Comparison of ENCODE assay signal across 22 mouse cellular contexts in genomic region chr2:130265520-130265919, GRCm38 (mm10). TPM values are rescaled to one million over a fixed set of nuclear protein-coding genes. Genes with fewer than 3 reads are reported as not detected.
DNase-seq lines count a peak whose midpoint lies in the region; ATAC-seq and TF ChIP-seq lines count a peak whose summit lies in the region.
"Had no signal": no experiment of that assay in that cellular context is flagged by ENCODE, and none has a peak within 500 bp of the region (broad histone marks: within the 10 kb centered on the region; RNA-seq: fewer than 3 reads in every experiment).

No protein-coding gene starts in this region.

- 85% methylated on average over 1 of the region's 1 CpGs for WGBS in embryonic facial prominence, embryonic 15.5 days
- 91% methylated on average over 1 of the region's 1 CpGs for WGBS in embryonic facial prominence, embryonic 10.5 days
- 8% methylated on average over 1 of the region's 1 CpGs for WGBS in liver, embryonic 14.5 days (ENCODE audit: insufficient replicate concordance)
- 83% methylated on average over 1 of the region's 1 CpGs for WGBS in stomach, postnatal 0 days
- 83% methylated on average over 1 of the region's 1 CpGs for WGBS in midbrain, embryonic 11.5 days

- TF ChIP-seq CTCF in liver, embryonic 14.5 days (IDR thresholded peaks at IDR 0.05; ENCODE audit: low read depth) = no peak
- TF ChIP-seq CTCF in stomach, postnatal 0 days (IDR thresholded peaks at IDR 0.05; ENCODE audit: low read depth) = no peak

- no peaks in the 10 kb centered on the region for H3K9me3 ChIP-seq in embryonic facial prominence, embryonic 15.5 days (replicated peaks)
- H3K9me3 ChIP-seq in embryonic facial prominence, embryonic 10.5 days = no peaks in the 10 kb centered on the region
- H3K9me3 ChIP-seq in erythroblast, embryonic 14.5 days (ENCODE audit: control insufficient read depth, low read length) = no peaks in the 10 kb centered on the region
- no peaks in the 10 kb centered on the region for H3K9me3 ChIP-seq in liver, embryonic 14.5 days (ENCODE audit: control insufficient read depth, low read length)
- no peaks in the 10 kb centered on the region for H3K9me3 ChIP-seq in stomach, postnatal 0 days (ENCODE audit: control insufficient read depth, low read length)
- no peaks in the 10 kb centered on the region for H3K9me3 ChIP-seq in midbrain, embryonic 11.5 days (ENCODE audit: control insufficient read depth, low read length)
- H3K9me3 ChIP-seq: embryonic facial prominence, embryonic 13.5 days; heart, embryonic 15.5 days; hindbrain, embryonic 10.5 days; limb, embryonic 15.5 days; midbrain, embryonic 15.5 days; neural tube, embryonic 15.5 days had no signal

- H3K27ac ChIP-seq in embryonic facial prominence, embryonic 15.5 days (replicated peaks) = no peak overlapping the region
- H3K27ac ChIP-seq in embryonic facial prominence, embryonic 10.5 days (replicated peaks) = no peak overlapping the region
- H3K27ac ChIP-seq in liver, embryonic 14.5 days = peak overlapping the region; percentile 69
- no peak overlapping the region for H3K27ac ChIP-seq in stomach, postnatal 0 days (replicated peaks)
- H3K27ac ChIP-seq in midbrain, embryonic 11.5 days (ENCODE audit: low read depth, low read length) = no peak overlapping the region
- H3K27ac ChIP-seq: embryonic facial prominence, embryonic 13.5 days; gastrocnemius, adult 2 months; heart, embryonic 15.5 days; hindbrain, embryonic 10.5 days; limb, embryonic 15.5 days; midbrain, embryonic 15.5 days; neural tube, embryonic 15.5 days had no signal

- H3K9ac ChIP-seq in embryonic facial prominence, embryonic 15.5 days = no peak overlapping the region
- peak overlapping the region; percentile 67 for H3K9ac ChIP-seq in liver, embryonic 14.5 days (replicated peaks)
- no peak overlapping the region for H3K9ac ChIP-seq in stomach, postnatal 0 days (ENCODE audit: low read length)
- H3K9ac ChIP-seq in midbrain, embryonic 11.5 days (ENCODE audit: low read length) = no peak overlapping the region
- H3K9ac ChIP-seq: embryonic facial prominence, embryonic 13.5 days; heart, embryonic 15.5 days; limb, embryonic 15.5 days; midbrain, embryonic 15.5 days; neural tube, embryonic 15.5 days had no signal

- H3K4me2 ChIP-seq in embryonic facial prominence, embryonic 15.5 days (replicated peaks) = no peak overlapping the region
- H3K4me2 ChIP-seq in liver, embryonic 14.5 days (ENCODE audit: low read depth) = peak overlapping the region; percentile 73
- no peak overlapping the region for H3K4me2 ChIP-seq in stomach, postnatal 0 days (replicated peaks; ENCODE audit: low read depth)
- no peak overlapping the region for H3K4me2 ChIP-seq in midbrain, embryonic 11.5 days
- H3K4me2 ChIP-seq: embryonic facial prominence, embryonic 13.5 days; heart, embryonic 15.5 days; limb, embryonic 15.5 days; midbrain, embryonic 15.5 days; neural tube, embryonic 15.5 days had no signal

- no peak overlapping the region for H3K4me3 ChIP-seq in embryonic facial prominence, embryonic 15.5 days (replicated peaks)
- no peak overlapping the region for H3K4me3 ChIP-seq in embryonic facial prominence, embryonic 10.5 days
- H3K4me3 ChIP-seq in erythroblast, embryonic 14.5 days (replicated peaks) = peak overlapping the region; percentile 61
- peak overlapping the region; percentile 55 to 59 for H3K4me3 ChIP-seq in liver, embryonic 14.5 days (ENCODE audit: insufficient read depth in 1 of 2, low read depth in 2 of 2, low read length in 2 of 2)
- H3K4me3 ChIP-seq in stomach, postnatal 0 days (ENCODE audit: low read depth, low read length) = no peak overlapping the region
- no peak overlapping the region for H3K4me3 ChIP-seq in midbrain, embryonic 11.5 days (ENCODE audit: low read depth, low read length)
- H3K4me3 ChIP-seq: embryonic facial prominence, embryonic 13.5 days; gastrocnemius, adult 2 months; heart, embryonic 15.5 days; hindbrain, embryonic 10.5 days; limb, embryonic 15.5 days; midbrain, embryonic 15.5 days; neural tube, embryonic 15.5 days had no signal

- H3K36me3 ChIP-seq in embryonic facial prominence, embryonic 15.5 days = no peaks in the 10 kb centered on the region
- no peaks in the 10 kb centered on the region for H3K36me3 ChIP-seq in embryonic facial prominence, embryonic 10.5 days (replicated peaks)
- H3K36me3 ChIP-seq in erythroblast, embryonic 14.5 days (ENCODE audit: control insufficient read depth) = peaks cover 2% of the 10 kb centered on the region; the same call in 1 of the 2 replicates
- no peaks in the 10 kb centered on the region for H3K36me3 ChIP-seq in liver, embryonic 14.5 days (replicated peaks; ENCODE audit: control insufficient read depth, insufficient read depth, low read depth)
- no peaks in the 10 kb centered on the region for H3K36me3 ChIP-seq in stomach, postnatal 0 days (ENCODE audit: control insufficient read depth, insufficient read depth, low read length)
- H3K36me3 ChIP-seq in midbrain, embryonic 11.5 days (ENCODE audit: control insufficient read depth, insufficient read depth, low read length) = no peaks in the 10 kb centered on the region
- H3K36me3 ChIP-seq: embryonic facial prominence, embryonic 13.5 days; heart, embryonic 15.5 days; hindbrain, embryonic 10.5 days; limb, embryonic 15.5 days; midbrain, embryonic 15.5 days; neural tube, embryonic 15.5 days had no signal

- ATAC-seq in embryonic facial prominence, embryonic 15.5 days (ENCODE audit: insufficient number of reproducible peaks, low FRiP score, low TSS enrichment, low read depth) = 0 out of 2 replicates have a peak, but pooled peaks have one; percentile 4
- peak; percentile 81 for ATAC-seq in liver, embryonic 14.5 days (ENCODE audit: insufficient read depth)
- ATAC-seq in stomach, postnatal 0 days (ENCODE audit: low FRiP score, low TSS enrichment) = 0 out of 2 replicates have a peak, but pooled peaks have one; percentile 56
- ATAC-seq in midbrain, embryonic 11.5 days (ENCODE audit: low FRiP score) = no peak
- ATAC-seq in granulocyte monocyte progenitor cell, adult 5-6 weeks (replicated peaks; ENCODE audit: poor library complexity, severe bottlenecking) = no peak
- ATAC-seq: lung, postnatal 0 days; midbrain, embryonic 15.5 days had no signal

- peak; percentile 55; the same call in 1 of the 2 replicates for TF ChIP-seq EP300 in liver, embryonic 14.5 days (IDR thresholded peaks at IDR 0.05; ENCODE audit: low read depth)
- no peak for TF ChIP-seq EP300 in stomach, postnatal 0 days (optimal IDR thresholded peaks at IDR 0.05)

- no peaks in the 10 kb centered on the region for H3K27me3 ChIP-seq in embryonic facial prominence, embryonic 15.5 days
- H3K27me3 ChIP-seq in embryonic facial prominence, embryonic 10.5 days (replicated peaks; ENCODE audit: low read depth, poor library complexity, severe bottlenecking) = no peaks in the 10 kb centered on the region
- H3K27me3 ChIP-seq in erythroblast, embryonic 14.5 days (ENCODE audit: control insufficient read depth) = no peaks in the 10 kb centered on the region
- no peaks in the 10 kb centered on the region for H3K27me3 ChIP-seq in liver, embryonic 14.5 days (ENCODE audit: control insufficient read depth, insufficient read depth, low read length)
- H3K27me3 ChIP-seq in stomach, postnatal 0 days (ENCODE audit: control insufficient read depth, insufficient read depth, low read length) = no peaks in the 10 kb centered on the region
- H3K27me3 ChIP-seq in midbrain, embryonic 11.5 days (ENCODE audit: control insufficient read depth, insufficient read depth, low read length) = no peaks in the 10 kb centered on the region
- H3K27me3 ChIP-seq: embryonic facial prominence, embryonic 13.5 days; limb, embryonic 15.5 days; midbrain, embryonic 15.5 days; neural tube, embryonic 15.5 days had no signal

- DNase-seq in embryonic facial prominence, embryonic 10.5 days (ENCODE audit: low spot score) = no peak
- DNase-seq in liver, embryonic 14.5 days (ENCODE audit: low read depth in 3 of 3, low spot score in 3 of 3) = peak; percentile 56 to 76 (median 57)
- no peak for DNase-seq in stomach, postnatal 0 days (ENCODE audit: low spot score)
- no peak for DNase-seq in midbrain, embryonic 11.5 days (ENCODE audit: low spot score, missing footprints)
- no peak for DNase-seq in urinary bladder, adult 2 months (ENCODE audit: low spot score)
- DNase-seq: cerebellum, adult 9-10 months; gastrocnemius, adult 2 months; heart, adult 18-20 months; kidney, adult 8-10 months; kidney, postnatal 25 days; right cerebral cortex, postnatal 4 days had no signal

- H3K4me1 ChIP-seq in embryonic facial prominence, embryonic 15.5 days = no peaks in the 10 kb centered on the region
- no peaks in the 10 kb centered on the region for H3K4me1 ChIP-seq in embryonic facial prominence, embryonic 10.5 days
- peaks cover 82% of the 10 kb centered on the region for H3K4me1 ChIP-seq in erythroblast, embryonic 14.5 days (ENCODE audit: control insufficient read depth)
- H3K4me1 ChIP-seq in liver, embryonic 14.5 days (replicated peaks; ENCODE audit: control insufficient read depth in 2 of 2, insufficient read depth in 2 of 2, low read length in 1 of 2) = peaks cover 49 to 58% of the 10 kb centered on the region in 2 experiments
- H3K4me1 ChIP-seq in stomach, postnatal 0 days (replicated peaks; ENCODE audit: control insufficient read depth, insufficient read depth) = no peaks in the 10 kb centered on the region
- H3K4me1 ChIP-seq in midbrain, embryonic 11.5 days (ENCODE audit: control insufficient read depth, insufficient read depth, low read length) = no peaks in the 10 kb centered on the region
- H3K4me1 ChIP-seq: embryonic facial prominence, embryonic 13.5 days; heart, embryonic 15.5 days; hindbrain, embryonic 10.5 days; limb, embryonic 15.5 days; midbrain, embryonic 15.5 days; neural tube, embryonic 15.5 days had no signal

RNA-seq across cellular contexts. Expression of gene Nop56, which starts 8.7 kb away (rescaled TPM):
- polyA plus RNA-seq in embryonic facial prominence, embryonic 15.5 days (2015; fragmentation: Nextera tagmentation; extraction: Ambion mirVana) = 246 and 259 TPM in 2 replicates
- 471 and 485 TPM in 2 replicates for polyA plus RNA-seq in embryonic facial prominence, embryonic 10.5 days (2016; fragmentation: Nextera tagmentation; extraction: Ambion mirVana)
- polyA plus RNA-seq in erythroblast, embryonic 14.5 days (2012) = 6.1 and 6.4 TPM in 2 replicates
- polyA plus RNA-seq in liver, embryonic 14.5 days (2012; rRNA removed) = 109 and 201 TPM in 2 replicates
- polyA plus RNA-seq in liver, embryonic 14.5 days (2014; fragmentation: Nextera tagmentation; extraction: Ambion mirVana) = 181 and 182 TPM in 2 replicates
- 98.2 and 104 TPM in 2 replicates for polyA plus RNA-seq in stomach, postnatal 0 days (2015; fragmentation: Nextera tagmentation; extraction: Ambion mirVana)
- polyA plus RNA-seq in midbrain, embryonic 11.5 days (2014; fragmentation: Nextera tagmentation; extraction: Ambion mirVana) = 335 and 341 TPM in 2 replicates
- 74.7 and 107 TPM in 2 replicates for polyA plus RNA-seq in urinary bladder, adult 2 months (2012; rRNA removed)
- 501 and 575 TPM in 2 replicates for total RNA-seq in granulocyte monocyte progenitor cell, adult 5-6 weeks (2014; fragmentation: Nextera tagmentation)
- 468 and 587 TPM in 2 replicates for total RNA-seq in granulocyte monocyte progenitor cell, adult 5-6 weeks (2017)

RNA-seq across cellular contexts. Expression of gene Idh3b, which starts 18.8 kb away (rescaled TPM):
- polyA plus RNA-seq in embryonic facial prominence, embryonic 15.5 days (2015; fragmentation: Nextera tagmentation; extraction: Ambion mirVana) = 160 and 168 TPM in 2 replicates
- 126 TPM in 2 replicates for polyA plus RNA-seq in embryonic facial prominence, embryonic 10.5 days (2016; fragmentation: Nextera tagmentation; extraction: Ambion mirVana)
- 6.8 and 9.7 TPM in 2 replicates for polyA plus RNA-seq in erythroblast, embryonic 14.5 days (2012)
- 71.8 and 104 TPM in 2 replicates for polyA plus RNA-seq in liver, embryonic 14.5 days (2012; rRNA removed)
- 95.1 and 105 TPM in 2 replicates for polyA plus RNA-seq in liver, embryonic 14.5 days (2014; fragmentation: Nextera tagmentation; extraction: Ambion mirVana)
- polyA plus RNA-seq in stomach, postnatal 0 days (2015; fragmentation: Nextera tagmentation; extraction: Ambion mirVana) = 126 and 135 TPM in 2 replicates
- polyA plus RNA-seq in midbrain, embryonic 11.5 days (2014; fragmentation: Nextera tagmentation; extraction: Ambion mirVana) = 145 and 150 TPM in 2 replicates
- 199 and 254 TPM in 2 replicates for polyA plus RNA-seq in urinary bladder, adult 2 months (2012; rRNA removed)
- total RNA-seq in granulocyte monocyte progenitor cell, adult 5-6 weeks (2014; fragmentation: Nextera tagmentation) = 130 and 165 TPM in 2 replicates
- total RNA-seq in granulocyte monocyte progenitor cell, adult 5-6 weeks (2017) = 116 and 121 TPM in 2 replicates

RNA-seq across cellular contexts. Expression of gene Ebf4, which starts 29.4 kb away (rescaled TPM):
- 6.2 and 6.9 TPM in 2 replicates for polyA plus RNA-seq in embryonic facial prominence, embryonic 15.5 days (2015; fragmentation: Nextera tagmentation; extraction: Ambion mirVana)
- 0.80 and 0.82 TPM in 2 replicates for polyA plus RNA-seq in embryonic facial prominence, embryonic 10.5 days (2016; fragmentation: Nextera tagmentation; extraction: Ambion mirVana)
- polyA plus RNA-seq in erythroblast, embryonic 14.5 days (2012) = not detected in 2 replicates
- 0.32 and 0.37 TPM in 2 replicates for polyA plus RNA-seq in liver, embryonic 14.5 days (2012; rRNA removed)
- polyA plus RNA-seq in liver, embryonic 14.5 days (2014; fragmentation: Nextera tagmentation; extraction: Ambion mirVana) = 0.05 TPM in 1 of 2 replicates, not detected in the other
- 1.1 and 1.3 TPM in 2 replicates for polyA plus RNA-seq in stomach, postnatal 0 days (2015; fragmentation: Nextera tagmentation; extraction: Ambion mirVana)
- 1.3 and 1.8 TPM in 2 replicates for polyA plus RNA-seq in midbrain, embryonic 11.5 days (2014; fragmentation: Nextera tagmentation; extraction: Ambion mirVana)
- polyA plus RNA-seq in urinary bladder, adult 2 months (2012; rRNA removed) = 5.2 and 5.5 TPM in 2 replicates
- total RNA-seq in granulocyte monocyte progenitor cell, adult 5-6 weeks (2014; fragmentation: Nextera tagmentation) = not detected in 2 replicates
- not detected in 2 replicates for total RNA-seq in granulocyte monocyte progenitor cell, adult 5-6 weeks (2017)
- total RNA-seq: megakaryocyte, adult 5-6 weeks had no signal

Comparison
In these comparisons a context has a peak if more than half of its experiments do, and no peak if none do; other contexts are left out.
1. ATAC-seq: peak in embryonic facial prominence, embryonic 15.5 days (single experiment), liver, embryonic 14.5 days (single experiment) and stomach, postnatal 0 days (single experiment); none in midbrain, embryonic 11.5 days (single experiment) and granulocyte monocyte progenitor cell, adult 5-6 weeks (single experiment).
2. H3K4me3 ChIP-seq: peak in erythroblast, embryonic 14.5 days (single experiment) and liver, embryonic 14.5 days (2 of 2); none in embryonic facial prominence, embryonic 15.5 days (single experiment), embryonic facial prominence, embryonic 10.5 days (single experiment), stomach, postnatal 0 days (single experiment) and midbrain, embryonic 11.5 days (single experiment).
3. DNase-seq: peak in liver, embryonic 14.5 days (3 of 3); none in embryonic facial prominence, embryonic 10.5 days (single experiment), stomach, postnatal 0 days (single experiment), midbrain, embryonic 11.5 days (single experiment) and urinary bladder, adult 2 months (single experiment).
4. RNA of gene Nop56, which starts 8.7 kb away (polyA plus RNA-seq): 471 to 485 TPM in embryonic facial prominence, embryonic 10.5 days, 335 to 341 TPM in midbrain, embryonic 11.5 days, 246 to 259 TPM in embryonic facial prominence, embryonic 15.5 days, 109 to 201 TPM in liver, embryonic 14.5 days, 74.7 to 107 TPM in urinary bladder, adult 2 months and 98.2 to 104 TPM in stomach, postnatal 0 days; 6.1 to 6.4 TPM in erythroblast, embryonic 14.5 days; every median in the first group is over 10 times any median in the second.